Mouse (Mus musculus): ENCODE results near the gene Lpar1. TPM values are rescaled to one million over a fixed set of nuclear protein-coding genes. Genes with fewer than 3 reads are reported as not detected.

Gene Lpar1
- 5.2 and 20.6 TPM in 2 replicates for polyA plus RNA-seq (2014; fragmentation: Nextera tagmentation; extraction: Ambion mirVana)

GRCm38 (mm10) chr4:58553631-58554358 is at the start of gene Lpar1:
Gene Lpar1 (minus strand): TSS chr4:58553898.
- Histone ChIP-seq H3K4me1 (ENCODE audit: control insufficient read depth, insufficient read depth, low read length) (0 out of 2 replicates have a peak, but pooled peaks cover 3% of the 10 kb centered on the region), H3K9ac (replicated peaks; ENCODE audit: low read depth, low read length) (peak within 1 kb of the TSS; percentile 49), H3K4me2 (ENCODE audit: low read depth, low read length) (peak within 1 kb of the TSS; percentile 64), H3K36me3 (ENCODE audit: control insufficient read depth, insufficient read depth, low read length) (no peaks in the 10 kb centered on the region), H3K4me3 (ENCODE audit: low read depth, low read length) (peak within 1 kb of the TSS; percentile 57), H3K27me3 (ENCODE audit: control insufficient read depth, insufficient read depth, low read length) (no peaks in the 10 kb centered on the region), H3K27ac (ENCODE audit: low read depth, low read length) (no peak within 1 kb of the TSS), H3K9me3 (ENCODE audit: control insufficient read depth, low read length) (no peaks in the 10 kb centered on the region)
- no peak; the same call in none of the 2 replicates for ATAC-seq (ENCODE audit: low read depth)
- WGBS: 5% methylated on average over 19 of the region's 19 CpGs

GRCm38 (mm10) chr4:58585942-58586341 is 32.2 kb upstream of the Lpar1 start:
- no peaks in the 10 kb centered on the region for H3K36me3 ChIP-seq (ENCODE audit: control insufficient read depth, insufficient read depth, low read length)
- H3K9me3 ChIP-seq (ENCODE audit: control insufficient read depth, low read length): no peaks in the 10 kb centered on the region
- WGBS: 42% methylated on average over 2 of the region's 2 CpGs
- H3K4me1 ChIP-seq (ENCODE audit: control insufficient read depth, insufficient read depth, low read length): no peaks in the 10 kb centered on the region
- no peak overlapping the region for H3K9ac ChIP-seq (replicated peaks; ENCODE audit: low read depth, low read length)
- no peaks in the 10 kb centered on the region for H3K27me3 ChIP-seq (ENCODE audit: control insufficient read depth, insufficient read depth, low read length)
- no peak overlapping the region for H3K4me2 ChIP-seq (ENCODE audit: low read depth, low read length)
- ATAC-seq (ENCODE audit: low read depth): no peak
- H3K4me3 ChIP-seq (ENCODE audit: low read depth, low read length): no peak overlapping the region
- no peak overlapping the region for H3K27ac ChIP-seq (ENCODE audit: low read depth, low read length)

GRCm38 (mm10) chr4:58581191-58581590 is 27.5 kb upstream of the Lpar1 start:
- Histone ChIP-seq H3K4me1 (ENCODE audit: control insufficient read depth, insufficient read depth, low read length) (no peaks in the 10 kb centered on the region), H3K27me3 (ENCODE audit: control insufficient read depth, insufficient read depth, low read length) (no peaks in the 10 kb centered on the region), H3K4me2 (ENCODE audit: low read depth, low read length) (no peak overlapping the region), H3K9me3 (ENCODE audit: control insufficient read depth, low read length) (no peaks in the 10 kb centered on the region), H3K9ac (replicated peaks; ENCODE audit: low read depth, low read length) (no peak overlapping the region), H3K36me3 (ENCODE audit: control insufficient read depth, insufficient read depth, low read length) (no peaks in the 10 kb centered on the region), H3K27ac (ENCODE audit: low read depth, low read length) (no peak overlapping the region), H3K4me3 (ENCODE audit: low read depth, low read length) (no peak overlapping the region)
- 91% methylated on average over 7 of the region's 7 CpGs for WGBS
- ATAC-seq (ENCODE audit: low read depth): no peak

- Histone ChIP-seq H3K27me3 (ENCODE audit: control insufficient read depth, insufficient read depth, low read length) (no peaks in the 10 kb centered on the region), H3K4me3 (ENCODE audit: low read depth, low read length) (no peak overlapping the region), H3K9me3 (ENCODE audit: control insufficient read depth, low read length) (no peaks in the 10 kb centered on the region), H3K4me1 (ENCODE audit: control insufficient read depth, insufficient read depth, low read length) (no peaks in the 10 kb centered on the region), H3K27ac (ENCODE audit: low read depth, low read length) (no peak overlapping the region), H3K36me3 (ENCODE audit: control insufficient read depth, insufficient read depth, low read length) (no peaks in the 10 kb centered on the region), H3K9ac (replicated peaks; ENCODE audit: low read depth, low read length) (no peak overlapping the region), H3K4me2 (ENCODE audit: low read depth, low read length) (no peak overlapping the region)
- 92% methylated on average over 5 of the region's 5 CpGs for WGBS
- ATAC-seq (ENCODE audit: low read depth): no peak
Observed at GRCm38 (mm10) chr4:58580516-58580915, 26.8 kb upstream of the Lpar1 start.

GRCm38 (mm10) chr4:58580098-58580497 is 26.4 kb upstream of the Lpar1 start:
- ATAC-seq (ENCODE audit: low read depth): no peak
- no peaks in the 10 kb centered on the region for H3K36me3 ChIP-seq (ENCODE audit: control insufficient read depth, insufficient read depth, low read length)
- no peak overlapping the region for H3K4me2 ChIP-seq (ENCODE audit: low read depth, low read length)
- H3K4me3 ChIP-seq (ENCODE audit: low read depth, low read length): no peak overlapping the region
- H3K27me3 ChIP-seq (ENCODE audit: control insufficient read depth, insufficient read depth, low read length): no peaks in the 10 kb centered on the region
- H3K9ac ChIP-seq (replicated peaks; ENCODE audit: low read depth, low read length): no peak overlapping the region
- no peaks in the 10 kb centered on the region for H3K4me1 ChIP-seq (ENCODE audit: control insufficient read depth, insufficient read depth, low read length)
- no peaks in the 10 kb centered on the region for H3K9me3 ChIP-seq (ENCODE audit: control insufficient read depth, low read length)
- H3K27ac ChIP-seq (ENCODE audit: low read depth, low read length): no peak overlapping the region
- WGBS: 84% methylated on average over 10 of the region's 10 CpGs

GRCm38 (mm10) chr4:58578488-58578887 is 24.8 kb upstream of the Lpar1 start:
- Histone ChIP-seq H3K4me2 (ENCODE audit: low read depth, low read length) (no peak overlapping the region), H3K9ac (replicated peaks; ENCODE audit: low read depth, low read length) (no peak overlapping the region), H3K9me3 (ENCODE audit: control insufficient read depth, low read length) (no peaks in the 10 kb centered on the region), H3K4me1 (ENCODE audit: control insufficient read depth, insufficient read depth, low read length) (no peaks in the 10 kb centered on the region), H3K4me3 (ENCODE audit: low read depth, low read length) (no peak overlapping the region), H3K36me3 (ENCODE audit: control insufficient read depth, insufficient read depth, low read length) (no peaks in the 10 kb centered on the region), H3K27me3 (ENCODE audit: control insufficient read depth, insufficient read depth, low read length) (no peaks in the 10 kb centered on the region), H3K27ac (ENCODE audit: low read depth, low read length) (no peak overlapping the region)
- 57% methylated on average over 2 of the region's 2 CpGs for WGBS
- no peak for ATAC-seq (ENCODE audit: low read depth)

GRCm38 (mm10) chr4:58577382-58578048 is 23.8 kb upstream of the Lpar1 start:
- Histone ChIP-seq H3K27ac (ENCODE audit: low read depth, low read length) (no peak overlapping the region), H3K4me1 (ENCODE audit: control insufficient read depth, insufficient read depth, low read length) (no peaks in the 10 kb centered on the region), H3K4me3 (ENCODE audit: low read depth, low read length) (no peak overlapping the region), H3K9me3 (ENCODE audit: control insufficient read depth, low read length) (no peaks in the 10 kb centered on the region), H3K27me3 (ENCODE audit: control insufficient read depth, insufficient read depth, low read length) (no peaks in the 10 kb centered on the region), H3K36me3 (ENCODE audit: control insufficient read depth, insufficient read depth, low read length) (no peaks in the 10 kb centered on the region), H3K4me2 (ENCODE audit: low read depth, low read length) (no peak overlapping the region), H3K9ac (replicated peaks; ENCODE audit: low read depth, low read length) (no peak overlapping the region)
- no peak for ATAC-seq (ENCODE audit: low read depth)
- 53% methylated on average over 5 of the region's 5 CpGs for WGBS

- no peaks in the 10 kb centered on the region for H3K4me1 ChIP-seq (ENCODE audit: control insufficient read depth, insufficient read depth, low read length)
Observed at GRCm38 (mm10) chr4:58575831-58576230, 22.1 kb upstream of the Lpar1 start.

GRCm38 (mm10) chr4:58574024-58574423 is 20.3 kb upstream of the Lpar1 start:
- H3K36me3 ChIP-seq (ENCODE audit: control insufficient read depth, insufficient read depth, low read length): no peaks in the 10 kb centered on the region
- H3K4me2 ChIP-seq (ENCODE audit: low read depth, low read length): no peak overlapping the region
- ATAC-seq (ENCODE audit: low read depth): no peak
- H3K9ac ChIP-seq (replicated peaks; ENCODE audit: low read depth, low read length): no peak overlapping the region
- no peaks in the 10 kb centered on the region for H3K27me3 ChIP-seq (ENCODE audit: control insufficient read depth, insufficient read depth, low read length)
- H3K4me1 ChIP-seq (ENCODE audit: control insufficient read depth, insufficient read depth, low read length): no peaks in the 10 kb centered on the region
- WGBS: 84% methylated on average over 6 of the region's 6 CpGs
- no peaks in the 10 kb centered on the region for H3K9me3 ChIP-seq (ENCODE audit: control insufficient read depth, low read length)
- H3K4me3 ChIP-seq (ENCODE audit: low read depth, low read length): no peak overlapping the region
- no peak overlapping the region for H3K27ac ChIP-seq (ENCODE audit: low read depth, low read length)

More at GRCm38 (mm10) chr4:58575831-58576230, 22.1 kb upstream of the Lpar1 start:
- Histone ChIP-seq H3K27ac (ENCODE audit: low read depth, low read length) (no peak overlapping the region), H3K27me3 (ENCODE audit: control insufficient read depth, insufficient read depth, low read length) (no peaks in the 10 kb centered on the region), H3K36me3 (ENCODE audit: control insufficient read depth, insufficient read depth, low read length) (no peaks in the 10 kb centered on the region), H3K4me3 (ENCODE audit: low read depth, low read length) (no peak overlapping the region), H3K9me3 (ENCODE audit: control insufficient read depth, low read length) (no peaks in the 10 kb centered on the region), H3K4me2 (ENCODE audit: low read depth, low read length) (no peak overlapping the region), H3K9ac (replicated peaks; ENCODE audit: low read depth, low read length) (no peak overlapping the region)
- no peak for ATAC-seq (ENCODE audit: low read depth)
- 91% methylated on average over 6 of the region's 6 CpGs for WGBS

All from neural tube, embryonic 14.5 days (tissue).